Mouse (Mus musculus) lung, adult 10 weeks (tissue): ENCODE measurements around the gene Dpep1. TPM values are rescaled to one million over a fixed set of nuclear protein-coding genes. Genes with fewer than 3 reads are reported as not detected.

Source experiments
- polyA plus RNA-seq: library from polyadenylated mRNA; stranded (reverse); fragments of 350-450 nt; fragmentation: Illumina TruSeq; extraction: RNeasy Lipid Tissue Mini Kit (QIAGEN cat#74804); gene quantifications from one replicate; pipeline ENCODE4 v1.2.3, GENCODE M21; 2014; ENCODE audit warnings: low read depth, low replicate concordance; ENCODE audit not compliant: insufficient read depth

Gene Dpep1
- polyA plus RNA-seq, result 124 TPM

DNA sequence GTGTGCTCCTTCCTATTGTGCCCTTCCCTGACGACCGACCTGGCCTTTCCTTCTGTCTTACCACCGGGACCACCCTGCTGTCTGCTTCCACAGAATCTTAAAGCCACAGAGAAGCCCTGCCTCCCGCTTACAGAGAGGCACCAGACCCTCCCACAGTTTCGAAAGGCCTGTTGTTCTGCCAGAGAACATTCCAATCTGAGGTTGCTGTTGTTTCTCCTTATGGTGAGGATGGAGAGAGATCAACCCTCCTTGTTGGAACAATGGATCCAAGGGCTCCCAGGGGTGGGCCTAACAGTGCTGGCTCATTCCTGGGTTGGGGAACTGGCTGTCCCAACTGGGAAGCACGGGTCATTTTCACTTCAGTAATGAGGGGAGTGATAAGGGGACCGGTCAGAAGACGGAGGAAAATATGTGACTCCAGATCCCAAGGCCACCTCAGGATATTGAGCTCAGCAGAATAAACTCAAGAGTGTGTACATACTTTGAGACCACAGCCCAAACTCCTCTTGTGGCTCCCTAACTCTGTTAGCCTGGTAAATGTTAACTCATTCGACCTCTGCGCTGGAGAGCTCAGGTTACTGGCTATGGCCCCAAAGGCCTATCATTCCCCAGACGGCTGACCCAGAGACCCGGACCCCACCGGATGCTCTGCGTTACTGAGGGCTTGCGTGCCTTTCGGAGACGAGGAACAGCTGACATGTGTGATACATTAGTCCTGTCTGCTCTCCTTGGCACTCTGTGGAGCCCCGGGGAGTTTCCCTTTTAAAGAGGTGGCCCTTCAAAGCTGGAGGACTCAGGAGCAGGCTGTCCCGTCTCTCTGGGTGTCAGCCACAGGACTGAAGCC, at the start of gene Dpep1:
Gene Dpep1 (plus strand): TSS at position 677 of the 844 bp plus-strand sequence.

DNA sequence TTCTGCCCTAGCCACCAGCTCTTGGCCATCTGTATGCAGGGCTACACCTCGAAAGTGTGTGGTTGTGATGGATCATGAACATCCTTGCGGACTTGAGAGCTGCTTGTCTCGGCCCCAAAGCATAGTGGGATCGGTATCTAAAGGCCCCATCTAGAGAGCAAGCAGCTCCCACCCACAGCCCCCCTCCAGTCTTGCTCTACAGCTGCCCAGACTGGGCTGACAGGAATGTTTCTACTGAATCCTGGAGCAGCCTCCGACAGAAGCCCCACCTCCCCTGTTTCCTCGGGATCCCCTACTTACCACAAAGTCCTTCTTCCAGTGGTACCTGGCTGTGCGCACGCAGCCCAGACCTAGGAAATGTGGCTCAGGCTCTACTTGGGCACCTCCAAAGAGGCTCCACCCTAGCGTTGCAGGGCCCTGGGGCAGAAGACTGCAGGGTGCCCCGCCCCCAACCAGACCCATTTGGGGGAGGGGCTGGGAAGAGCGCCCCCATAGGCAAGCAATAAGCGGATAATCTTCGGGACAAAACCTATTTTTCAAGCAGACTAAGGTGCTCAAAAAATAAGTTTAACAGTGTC, 28.1 kb upstream of the Dpep1 start, which contains the start of gene Sult5a1:
Gene Sult5a1 (minus strand): TSS at position 428 of the 578 bp plus-strand sequence.

GRCm38 (mm10) chr8:123212321-123213117, 26.5 kb downstream of the Dpep1 start, which contains the start of the genes Chmp1a and Spata33:
Gene Chmp1a (minus strand): TSS chr8:123212763.
Gene Spata33 (plus strand): TSS chr8:123212832.

DNA sequence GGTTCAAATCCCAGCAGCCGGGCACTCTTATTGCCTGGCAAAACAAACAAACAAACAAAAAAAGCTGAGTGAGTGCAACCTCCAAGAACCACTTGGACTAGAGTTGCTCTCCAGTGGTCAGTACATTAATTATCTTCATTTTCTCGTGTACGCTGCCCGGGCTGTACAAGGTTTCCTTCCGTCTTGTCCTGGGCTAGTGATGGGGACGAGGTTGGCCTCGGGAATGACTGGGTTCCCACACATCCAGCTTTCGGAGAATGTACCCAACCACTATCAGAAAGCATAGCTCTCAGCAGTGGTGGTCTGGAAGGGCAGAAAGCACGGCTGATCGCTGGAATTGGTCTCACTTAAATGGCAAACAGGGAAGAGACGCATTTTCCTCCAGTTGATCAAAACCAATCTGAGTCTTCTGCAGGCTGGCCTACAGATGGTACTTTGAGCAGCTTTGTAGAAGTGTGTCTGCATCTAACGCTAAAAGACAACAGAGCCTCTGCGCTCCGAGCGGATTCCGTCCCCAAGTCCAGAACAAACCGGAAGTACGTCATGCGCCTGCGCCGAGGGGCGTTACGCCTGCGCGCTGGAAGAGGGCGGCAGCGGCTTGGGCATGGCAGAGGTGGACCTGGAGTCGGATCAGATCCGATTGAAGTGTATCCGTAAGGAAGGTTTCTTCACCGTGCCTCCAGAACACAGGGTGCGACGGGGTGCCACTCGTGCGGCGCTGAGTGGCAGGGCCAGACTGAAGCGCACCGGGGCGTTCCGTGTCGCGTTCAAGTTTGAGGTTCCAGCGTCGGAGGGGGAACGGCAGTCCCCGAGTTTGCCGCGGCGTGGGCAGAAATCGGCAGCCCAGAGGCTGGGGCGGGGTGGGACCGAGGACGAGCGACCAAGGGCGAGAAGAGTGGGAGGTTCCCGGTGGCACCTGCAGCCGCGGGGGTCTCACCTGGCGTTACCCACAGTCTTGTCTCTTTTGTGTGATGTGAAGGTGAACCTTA, 38.5 kb downstream of the Dpep1 start, which contains the start of gene Cdk10:
Gene Cdk10 (plus strand): TSS at position 565 of the 989 bp plus-strand sequence.

DNA sequence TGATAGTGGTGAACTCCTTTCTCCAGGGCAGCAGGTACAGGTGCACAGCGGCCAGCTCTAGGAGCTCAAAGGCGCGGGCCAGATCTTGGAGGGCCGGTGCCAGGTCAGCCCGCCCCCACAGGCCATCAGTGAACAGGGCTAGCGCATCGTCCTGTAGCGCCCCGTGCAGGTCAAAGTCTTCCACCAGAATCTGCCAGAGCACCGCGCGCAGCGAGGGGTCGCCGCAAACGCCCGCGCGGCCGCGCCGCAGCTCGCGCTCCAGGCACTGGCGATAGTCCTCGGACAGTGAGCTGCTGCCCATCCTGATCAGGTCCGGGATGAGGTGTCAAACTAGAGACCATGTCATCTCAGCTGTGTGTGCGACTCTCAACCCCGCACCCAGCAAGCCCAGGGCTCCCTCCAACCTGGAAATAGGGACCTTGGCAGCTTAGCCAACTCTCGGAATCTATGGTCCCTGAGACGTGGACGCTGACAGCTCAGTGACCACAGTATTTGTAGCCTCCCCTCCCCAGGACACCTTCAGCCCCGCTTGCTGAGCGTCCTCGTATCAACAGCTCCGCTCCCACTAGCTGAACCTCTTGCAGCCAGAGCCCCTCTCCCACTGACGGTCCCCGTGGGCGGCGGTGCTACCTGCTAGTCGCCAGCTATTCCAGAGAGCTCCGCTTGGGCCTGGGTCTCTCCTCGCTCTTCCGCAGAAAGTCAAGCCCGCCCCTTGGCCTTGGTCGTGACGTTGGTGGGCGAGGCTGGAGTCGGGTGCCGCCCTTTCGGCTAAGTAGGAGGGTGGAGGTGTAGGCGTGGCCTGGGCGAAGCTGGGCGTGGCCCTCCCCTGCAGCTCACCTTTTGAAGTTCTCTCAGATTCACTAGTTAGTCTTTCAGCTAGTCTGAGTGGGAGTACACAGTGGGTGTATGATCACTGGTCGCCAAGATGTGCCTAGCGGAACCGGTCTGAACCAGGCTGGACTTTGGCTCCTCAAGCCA, 49.8 kb downstream of the Dpep1 start, which contains the start of gene Spata2l:
Gene Spata2l (minus strand): TSS at position 714 of the 978 bp plus-strand sequence.

Other genes starting within 250 kb of the Dpep1 start
- gene Ankrd11, start 144.0 kb upstream of the Dpep1 start, polyA plus RNA-seq, result 25.1 TPM
- 33.1 TPM for gene Spg7, start 123.3 kb upstream of the Dpep1 start, polyA plus RNA-seq
- 1,402 TPM for gene Rpl13, start 83.9 kb upstream of the Dpep1 start, polyA plus RNA-seq
- gene Cpne7, start 68.9 kb upstream of the Dpep1 start, polyA plus RNA-seq, result 0.38 TPM
- gene Sult5a1, start 27.9 kb upstream of the Dpep1 start, polyA plus RNA-seq, result 12.7 TPM
- 60.6 TPM for gene Chmp1a, start 26.5 kb downstream of the Dpep1 start, polyA plus RNA-seq
- gene Spata33, start 26.6 kb downstream of the Dpep1 start, polyA plus RNA-seq, result 5.7 TPM
- gene Cdk10, start 38.6 kb downstream of the Dpep1 start, polyA plus RNA-seq, result 35.1 TPM
- gene Spata2l, start 50.0 kb downstream of the Dpep1 start, polyA plus RNA-seq, result 1.9 TPM
- 7.7 TPM for gene Zfp276, start 68.0 kb downstream of the Dpep1 start, polyA plus RNA-seq
- 10.6 TPM for gene Vps9d1, start 68.1 kb downstream of the Dpep1 start, polyA plus RNA-seq
- gene Fanca, start 132.3 kb downstream of the Dpep1 start, polyA plus RNA-seq, result 4.5 TPM
- gene Spire2, start 146.5 kb downstream of the Dpep1 start, polyA plus RNA-seq, result 2.9 TPM
- gene Tcf25, start 187.5 kb downstream of the Dpep1 start, polyA plus RNA-seq, result 94.2 TPM
- gene Mc1r, start 220.9 kb downstream of the Dpep1 start, polyA plus RNA-seq, result not detected
- 0.52 TPM for gene Tubb3, start 225.2 kb downstream of the Dpep1 start, polyA plus RNA-seq
- gene Def8, start 237.3 kb downstream of the Dpep1 start, polyA plus RNA-seq, result 10.3 TPM